Mouse (Mus musculus): Measurements from ENCODE around the gene Tfb2m.

DNA sequence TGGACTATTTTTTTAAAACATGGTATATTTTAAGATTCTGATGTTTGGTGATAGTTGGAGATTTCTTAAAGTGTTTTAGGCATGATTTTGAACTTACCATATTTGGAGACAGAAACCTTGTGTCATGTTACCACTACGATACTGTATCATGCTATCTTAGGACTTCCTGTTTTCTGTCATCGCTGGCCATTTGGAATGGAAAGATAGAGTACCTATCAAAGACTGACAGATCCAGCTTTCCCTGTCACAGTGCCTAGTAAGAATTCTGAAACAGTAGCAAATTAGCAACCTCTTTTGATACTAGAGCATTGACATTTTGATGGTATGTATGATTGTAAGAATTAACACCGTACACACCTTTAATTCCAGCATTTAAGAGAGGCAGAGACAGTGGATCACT, 5.3 kb upstream of the Tfb2m start:
- TF ChIP-seq MAFK (IDR thresholded peaks at IDR 0.05; ENCODE audit: insufficient read depth, low read depth, low read length): no peak
- TF ChIP-seq ZNF384 (IDR thresholded peaks at IDR 0.05; ENCODE audit: low read depth, low read length): no peak
- TF ChIP-seq CHD2 (IDR thresholded peaks at IDR 0.05; ENCODE audit: low read depth, low read length): no peak
- no peak for TF ChIP-seq HCFC1 (IDR thresholded peaks at IDR 0.05; ENCODE audit: borderline replicate concordance, insufficient read depth, low read length)
- TF ChIP-seq ZC3H11A (IDR thresholded peaks at IDR 0.05; ENCODE audit: borderline replicate concordance, low read depth, low read length): no peak
